Mouse (Mus musculus) ZHBTc4 (cell line): ENCODE measurements at regions not wholly inside any gene's neighbourhood (a gene's known extent, or its start where the extent isn't known, plus 50 kb on each side); places are given as distances from the start of the nearest gene placed in this dataset.

Experiments
- DNase-seq: peaks from one replicate; pipeline ENCODE4 v3.0.0-alpha.2; 2011; ENCODE audit warnings: low read depth, low spot score

GRCm38 (mm10) chrX:96876239-96876638, 163.0 kb downstream of the Gpr165 start:
- no peak for DNase-seq

- peak; percentile 11 for DNase-seq
These were observed 165.5 kb downstream of the Gpr165 start for GRCm38 (mm10) chrX:96878721-96879120.

- DNase-seq, result no peak
These were observed 165.9 kb downstream of the Gpr165 start for GRCm38 (mm10) chrX:96879154-96879553.

GRCm38 (mm10) chrX:96900636-96901035, 171.8 kb upstream of the Pgr15l start:
- peak; percentile 10 for DNase-seq
